Mouse (Mus musculus) heart, embryonic 16.5 days (tissue): Measurements from ENCODE around the gene Grasp. TPM values are rescaled to one million over a fixed set of nuclear protein-coding genes. Genes with fewer than 3 reads are reported as not detected.
A peak's percentile ranks its signal among the peaks of the same experiment; 100 is the strongest.

ENCODE experiments used
- ATAC-seq: fragments of 200-750 bp; cut with Nextera tagmentation; replicated peaks from 2 replicates; pipeline ENCODE4 v1.8.0; 2017; ENCODE audit warnings: moderate number of reproducible peaks; ENCODE audit not compliant: insufficient read depth, low FRiP score; ENCODE audit errors: extremely low read depth
- H3K27ac ChIP-seq: fragments of 300-500 bp; sonication (generic); 2 replicates; pipeline ENCODE4 v1.5.1; 2014; ENCODE audit warnings: mild to moderate bottlenecking, low read length, control low read depth, moderate library complexity
- H3K27me3 ChIP-seq: fragments of 300-500 bp; sonication (generic); 2 replicates; pipeline ENCODE4 v1.6.1; 2014; ENCODE audit warnings: low read length, mixed read lengths; ENCODE audit not compliant: control insufficient read depth, insufficient read depth
- H3K36me3 ChIP-seq: fragments of 300-500 bp; sonication (generic); 2 replicates; pipeline ENCODE4 v1.6.1; 2014; ENCODE audit not compliant: control insufficient read depth, insufficient read depth
- H3K4me1 ChIP-seq: fragments of 300-500 bp; sonication (generic); 2 replicates; pipeline ENCODE4 v1.6.1; 2014; ENCODE audit warnings: low read length, mixed read lengths; ENCODE audit not compliant: control insufficient read depth, insufficient read depth
- H3K4me2 ChIP-seq: fragments of 300-500 bp; sonication (generic); 2 replicates; pipeline ENCODE4 v1.6.1; 2014; ENCODE audit warnings: low read depth, mild to moderate bottlenecking, control low read depth, low read length
- H3K4me3 ChIP-seq: fragments of 300-500 bp; sonication (generic); 2 replicates; pipeline ENCODE4 v1.5.1; 2014; ENCODE audit warnings: mild to moderate bottlenecking, control low read depth, low read length
- H3K9ac ChIP-seq: fragments of 300-500 bp; sonication (generic); 2 replicates; pipeline ENCODE4 v1.6.1; 2014; ENCODE audit warnings: low read length, control low read depth
- H3K9me3 ChIP-seq: fragments of 300-500 bp; sonication (generic); replicated peaks from 2 replicates; pipeline ENCODE4 v1.6.1; 2016; ENCODE audit warnings: low read length; ENCODE audit not compliant: control insufficient read depth
- WGBS: fragments of 180-500 bp; shearing (Covaris S2); extraction: QIAGEN DNeasy Blood & Tissue Kit; methylation state at CpG from one replicate; pipeline ENCODE4 v1.1.7; 2014; 5-methylcytosine and 5-hydroxymethylcytosine counted together
- polyA plus RNA-seq: library from polyadenylated mRNA; unstranded; fragments of >200 nt; fragmentation: Nextera tagmentation; extraction: Ambion mirVana; gene quantifications from 2 replicates; pipeline ENCODE4 v1.2.1, GENCODE M21; 2015

Grasp gene
- polyA plus RNA-seq, 1 experiment from 2014 or later = 3.4 TPM

DNA sequence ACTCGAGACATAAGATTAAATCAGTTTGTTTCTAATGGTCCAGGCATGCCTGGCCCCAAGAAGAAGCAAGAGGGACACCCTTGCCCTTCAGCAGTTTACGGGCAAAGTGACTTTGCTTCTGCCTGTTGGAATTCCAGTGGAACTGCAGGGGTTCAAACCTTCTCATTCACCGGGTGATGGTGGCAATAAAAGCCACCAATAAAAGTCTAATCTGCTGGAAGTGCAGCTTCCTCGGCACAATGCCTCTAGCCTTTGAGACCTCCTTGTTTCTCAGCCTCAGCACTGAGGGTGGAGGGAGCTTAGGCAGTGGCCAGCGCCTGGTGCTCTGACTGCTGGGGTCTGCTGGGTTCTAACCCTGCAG is 42.9 kb upstream of the Grasp start:
- 47% methylated on average over 5 of the region's 5 CpGs for WGBS
- H3K4me2 ChIP-seq = no peak overlapping the region
- no peak for ATAC-seq
- H3K27ac ChIP-seq = 0 out of 2 replicates have a peak overlapping the region, but pooled peaks have one; percentile 6
- no peak overlapping the region for H3K4me3 ChIP-seq
- peaks cover 52% of the 10 kb centered on the region for H3K4me1 ChIP-seq
- H3K36me3 ChIP-seq = no peaks in the 10 kb centered on the region
- H3K27me3 ChIP-seq = no peaks in the 10 kb centered on the region
- no peak overlapping the region for H3K9ac ChIP-seq
- H3K9me3 ChIP-seq = no peaks in the 10 kb centered on the region

- 0 out of 2 replicates have a peak overlapping the region, but pooled peaks have one; percentile 6 for H3K27ac ChIP-seq
- no peak overlapping the region for H3K4me3 ChIP-seq
- H3K4me2 ChIP-seq = no peak overlapping the region
- H3K27me3 ChIP-seq = no peaks in the 10 kb centered on the region
- 44% methylated on average over 4 of the region's 4 CpGs for WGBS
- no peak overlapping the region for H3K9ac ChIP-seq
- H3K36me3 ChIP-seq = no peaks in the 10 kb centered on the region
- no peaks in the 10 kb centered on the region for H3K9me3 ChIP-seq
- peaks cover 48% of the 10 kb centered on the region for H3K4me1 ChIP-seq
- no peak for ATAC-seq
These were observed 42.5 kb upstream of the Grasp start for GRCm38 (mm10) chr15:101181500-101181899.

- no peaks in the 10 kb centered on the region for H3K36me3 ChIP-seq
- no peak overlapping the region for H3K27ac ChIP-seq
- 67% methylated on average over 5 of the region's 5 CpGs for WGBS
- H3K27me3 ChIP-seq = no peaks in the 10 kb centered on the region
- peaks cover 40% of the 10 kb centered on the region for H3K4me1 ChIP-seq
- no peak overlapping the region for H3K9ac ChIP-seq
- H3K4me3 ChIP-seq = no peak overlapping the region
- no peaks in the 10 kb centered on the region for H3K9me3 ChIP-seq
- no peak for ATAC-seq
- H3K4me2 ChIP-seq = no peak overlapping the region
These were observed 41.3 kb upstream of the Grasp start for GRCm38 (mm10) chr15:101182676-101183075.

GRCm38 (mm10) chr15:101184300-101184699 is 39.7 kb upstream of the Grasp start:
- 93% methylated on average over 8 of the region's 8 CpGs for WGBS
- Histone ChIP-seq H3K27ac (no peak overlapping the region), H3K27me3 (no peaks in the 10 kb centered on the region)

DNA sequence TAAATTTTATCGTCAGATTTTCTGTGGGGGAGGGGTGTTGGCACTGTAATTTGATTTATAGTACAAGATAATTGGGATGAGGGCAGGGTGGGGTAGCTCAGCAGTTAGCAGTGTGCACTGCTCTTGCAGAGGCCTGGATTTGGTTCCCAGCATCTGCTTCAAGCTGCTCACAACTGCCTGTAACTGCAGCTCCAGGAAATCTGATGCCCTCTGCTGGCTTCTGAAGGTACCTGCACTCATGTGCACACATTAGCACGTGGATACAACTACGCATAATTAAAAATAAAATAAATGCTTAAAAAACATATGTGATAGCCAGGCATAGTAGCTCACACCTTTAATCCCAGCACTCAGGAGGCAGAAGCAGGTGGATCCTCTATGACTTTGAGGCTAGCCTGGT is 38.4 kb upstream of the Grasp start:
- H3K9ac ChIP-seq = no peak overlapping the region
- ATAC-seq = no peak
- no peaks in the 10 kb centered on the region for H3K36me3 ChIP-seq
- no peak overlapping the region for H3K4me2 ChIP-seq
- H3K9me3 ChIP-seq = no peaks in the 10 kb centered on the region
- WGBS = 93% methylated on average over 3 of the region's 3 CpGs
- no peaks in the 10 kb centered on the region for H3K27me3 ChIP-seq
- H3K27ac ChIP-seq = no peak overlapping the region
- peaks cover 32% of the 10 kb centered on the region for H3K4me1 ChIP-seq
- H3K4me3 ChIP-seq = no peak overlapping the region

More at GRCm38 (mm10) chr15:101184300-101184699, 39.7 kb upstream of the Grasp start:
- Histone ChIP-seq H3K9me3 (no peaks in the 10 kb centered on the region), H3K4me1 (peaks cover 30% of the 10 kb centered on the region), H3K9ac (no peak overlapping the region), H3K36me3 (no peaks in the 10 kb centered on the region), H3K4me2 (no peak overlapping the region), H3K4me3 (no peak overlapping the region)
- ATAC-seq = no peak

DNA sequence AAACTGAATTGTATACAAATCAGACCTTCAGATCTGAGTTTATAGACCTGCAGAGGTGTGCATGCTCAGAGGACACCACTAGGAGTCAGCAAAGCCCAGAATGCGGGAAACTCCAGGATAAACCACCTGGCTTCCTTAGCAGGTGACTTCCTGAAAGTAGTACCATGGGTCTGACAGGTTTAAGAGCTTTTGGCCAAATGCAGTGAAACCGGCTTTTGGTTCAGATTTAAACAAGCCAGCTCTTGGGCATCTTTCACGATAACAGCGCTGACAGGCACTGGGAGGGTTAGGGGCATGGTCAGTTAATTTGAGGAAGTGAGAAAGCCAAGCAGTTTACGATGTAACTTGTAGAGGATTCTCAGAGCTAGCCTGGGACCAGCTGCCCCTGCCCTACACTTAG is 36.1 kb upstream of the Grasp start:
- WGBS = 68% methylated on average over 5 of the region's 5 CpGs
- no peaks in the 10 kb centered on the region for H3K27me3 ChIP-seq
- peaks cover 42% of the 10 kb centered on the region for H3K4me1 ChIP-seq

DNA sequence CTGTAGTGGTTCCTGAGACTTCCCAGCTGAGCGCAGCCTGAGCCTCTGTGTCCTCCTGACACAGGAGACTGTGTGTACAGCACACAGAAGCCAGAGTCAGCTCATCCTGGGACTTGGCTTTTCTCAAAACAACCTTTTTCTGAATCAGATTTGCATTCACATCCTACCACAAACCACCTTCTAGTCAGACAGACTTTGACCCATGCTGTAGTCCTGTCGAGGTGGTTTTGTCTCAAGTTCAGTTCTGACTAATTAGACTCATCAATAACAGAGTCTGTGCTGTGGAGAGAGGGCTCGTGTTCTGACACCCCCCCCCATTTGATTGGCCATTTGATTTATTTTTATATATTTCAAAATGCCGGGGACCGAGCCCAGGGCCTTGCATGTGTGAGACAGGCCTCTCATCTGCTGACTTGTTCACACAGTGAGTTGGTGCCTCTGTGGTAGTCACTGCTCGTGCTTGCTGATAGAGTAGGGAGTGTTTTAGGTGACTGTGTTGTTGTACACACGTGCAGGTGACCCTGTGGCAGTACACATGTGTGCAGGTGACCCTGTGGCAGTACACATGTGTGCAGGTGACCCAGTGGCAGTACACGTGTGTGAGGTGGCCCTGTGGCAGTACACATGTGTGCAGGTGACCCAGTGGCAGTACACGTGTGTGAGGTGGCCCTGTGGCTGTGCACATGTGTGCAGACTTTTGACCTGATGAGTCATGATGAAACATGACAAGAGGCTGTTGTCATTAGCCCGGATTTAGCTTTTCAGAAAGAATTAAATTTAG is 33.8 kb upstream of the Grasp start:
- H3K27me3 ChIP-seq = no peaks in the 10 kb centered on the region
- ATAC-seq = no peak
- WGBS = 72% methylated on average over 10 of the region's 10 CpGs
- no peaks in the 10 kb centered on the region for H3K9me3 ChIP-seq
- no peak overlapping the region for H3K9ac ChIP-seq
- peaks cover 52% of the 10 kb centered on the region for H3K4me1 ChIP-seq
- no peak overlapping the region for H3K27ac ChIP-seq
- peaks cover 9% of the 10 kb centered on the region for H3K36me3 ChIP-seq
- no peak overlapping the region for H3K4me2 ChIP-seq
- H3K4me3 ChIP-seq = no peak overlapping the region

More for the DNA sequence above, 36.1 kb upstream of the Grasp start:
- no peaks in the 10 kb centered on the region for H3K9me3 ChIP-seq
- H3K9ac ChIP-seq = no peak overlapping the region
- no peaks in the 10 kb centered on the region for H3K36me3 ChIP-seq
- H3K4me2 ChIP-seq = no peak overlapping the region
- no peak for ATAC-seq
- no peak overlapping the region for H3K4me3 ChIP-seq
- no peak overlapping the region for H3K27ac ChIP-seq

GRCm38 (mm10) chr15:101190762-101191150 is 33.2 kb upstream of the Grasp start:
- WGBS = 35% methylated on average over 5 of the region's 5 CpGs
- Histone ChIP-seq H3K27ac (peak overlapping the region; percentile 81), H3K27me3 (no peaks in the 10 kb centered on the region), H3K36me3 (peaks cover 14% of the 10 kb centered on the region), H3K9ac (no peak overlapping the region), H3K9me3 (no peaks in the 10 kb centered on the region), H3K4me3 (no peak overlapping the region), H3K4me2 (no peak overlapping the region), H3K4me1 (peaks cover 52% of the 10 kb centered on the region)
- no peak for ATAC-seq

GRCm38 (mm10) chr15:101191459-101192259 is 32.3 kb upstream of the Grasp start:
- no peak overlapping the region for H3K4me3 ChIP-seq
- peaks cover 52% of the 10 kb centered on the region for H3K4me1 ChIP-seq
- peak overlapping the region; percentile 81 for H3K27ac ChIP-seq
- ATAC-seq = peak; percentile 54
- peak overlapping the region; percentile 8 for H3K4me2 ChIP-seq
- WGBS = 15% methylated on average over 13 of the region's 13 CpGs
- H3K9ac ChIP-seq = peak overlapping the region; percentile 18; the same call in 1 of the 2 replicates
- no peaks in the 10 kb centered on the region for H3K9me3 ChIP-seq
- H3K27me3 ChIP-seq = no peaks in the 10 kb centered on the region
- H3K36me3 ChIP-seq = peaks cover 21% of the 10 kb centered on the region
